Mouse (Mus musculus) lung, postnatal 14 days (tissue): ENCODE data around the gene Btbd35f24.
"Not testable (repeated sequence)": the region's sequence is repeated elsewhere in the genome, so short reads cannot be mapped to it uniquely, and the experiment has no call there.

Experiments used
- DNase-seq: peaks from one replicate; pipeline ENCODE4 v3.0.0; 2021

Btbd35f24 gene

GRCm38 (mm10) chrX:3195727-3196126 is at the start of gene Btbd35f24:
Gene Btbd35f24 (minus strand): TSS chrX:3195827.
- DNase-seq = not testable (repeated sequence)
